Mouse (Mus musculus): ENCODE measurements around the gene Nipa2. TPM values are rescaled to one million over a fixed set of nuclear protein-coding genes. Genes with fewer than 3 reads are reported as not detected.

Gene Nipa2
- polyA plus RNA-seq, 1 experiment from 2014 or later = 41.1 TPM

GRCm38 (mm10) chr7:55984754-55985153, 22.5 kb upstream of the Nipa2 start:
- Histone ChIP-seq H3K27ac (ENCODE audit: low read depth, low read length) (no peak overlapping the region), H3K27me3 (ENCODE audit: control insufficient read depth, insufficient read depth, low read length) (no peaks in the 10 kb centered on the region), H3K4me1 (ENCODE audit: control insufficient read depth, insufficient read depth, low read length) (no peaks in the 10 kb centered on the region), H3K36me3 (ENCODE audit: control insufficient read depth, insufficient read depth, low read length) (no peaks in the 10 kb centered on the region), H3K9ac (ENCODE audit: low read depth, low read length) (no peak overlapping the region), H3K4me3 (ENCODE audit: low read depth, low read length) (no peak overlapping the region), H3K9me3 (replicated peaks; ENCODE audit: control insufficient read depth, low read length) (no peaks in the 10 kb centered on the region), H3K4me2 (no peak overlapping the region)
- ATAC-seq (replicated peaks; ENCODE audit: insufficient number of reproducible peaks, low FRiP score, low TSS enrichment) = no peak
- WGBS (ENCODE audit: insufficient replicate concordance) = 77% methylated on average over 4 of the region's 4 CpGs

- ATAC-seq (replicated peaks; ENCODE audit: insufficient number of reproducible peaks, low FRiP score, low TSS enrichment) = no peak
- no peak overlapping the region for H3K4me3 ChIP-seq (ENCODE audit: low read depth, low read length)
- H3K36me3 ChIP-seq (ENCODE audit: control insufficient read depth, insufficient read depth, low read length) = no peaks in the 10 kb centered on the region
- H3K27me3 ChIP-seq (ENCODE audit: control insufficient read depth, insufficient read depth, low read length) = no peaks in the 10 kb centered on the region
- no peak overlapping the region for H3K9ac ChIP-seq (ENCODE audit: low read depth, low read length)
- no peak overlapping the region for H3K27ac ChIP-seq (ENCODE audit: low read depth, low read length)
- no peak overlapping the region for H3K4me2 ChIP-seq
- no peaks in the 10 kb centered on the region for H3K4me1 ChIP-seq (ENCODE audit: control insufficient read depth, insufficient read depth, low read length)
- 91% methylated on average over 5 of the region's 5 CpGs for WGBS (ENCODE audit: insufficient replicate concordance)
- no peaks in the 10 kb centered on the region for H3K9me3 ChIP-seq (replicated peaks; ENCODE audit: control insufficient read depth, low read length)
These were observed 20.8 kb upstream of the Nipa2 start for GRCm38 (mm10) chr7:55983107-55983506.

- H3K4me3 ChIP-seq (ENCODE audit: low read depth, low read length) = no peak overlapping the region
These were observed 19.9 kb upstream of the Nipa2 start for GRCm38 (mm10) chr7:55982010-55982700.

GRCm38 (mm10) chr7:55981511-55981910, 19.2 kb upstream of the Nipa2 start:
- WGBS (ENCODE audit: insufficient replicate concordance) = 87% methylated on average over 2 of the region's 2 CpGs
- ATAC-seq (replicated peaks; ENCODE audit: insufficient number of reproducible peaks, low FRiP score, low TSS enrichment) = no peak

More at GRCm38 (mm10) chr7:55982010-55982700, 19.9 kb upstream of the Nipa2 start:
- no peak overlapping the region for H3K9ac ChIP-seq (ENCODE audit: low read depth, low read length)
- ATAC-seq (replicated peaks; ENCODE audit: insufficient number of reproducible peaks, low FRiP score, low TSS enrichment) = no peak
- H3K27me3 ChIP-seq (ENCODE audit: control insufficient read depth, insufficient read depth, low read length) = no peaks in the 10 kb centered on the region
- H3K27ac ChIP-seq (ENCODE audit: low read depth, low read length) = no peak overlapping the region
- H3K9me3 ChIP-seq (replicated peaks; ENCODE audit: control insufficient read depth, low read length) = no peaks in the 10 kb centered on the region
- H3K36me3 ChIP-seq (ENCODE audit: control insufficient read depth, insufficient read depth, low read length) = no peaks in the 10 kb centered on the region
- H3K4me2 ChIP-seq = no peak overlapping the region
- no peaks in the 10 kb centered on the region for H3K4me1 ChIP-seq (ENCODE audit: control insufficient read depth, insufficient read depth, low read length)
- WGBS (ENCODE audit: insufficient replicate concordance) = 78% methylated on average over 10 of the region's 10 CpGs

GRCm38 (mm10) chr7:55974429-55974828, 12.2 kb upstream of the Nipa2 start:
- H3K4me2 ChIP-seq = no peak overlapping the region
- ATAC-seq (replicated peaks; ENCODE audit: insufficient number of reproducible peaks, low FRiP score, low TSS enrichment) = no peak
- 87% methylated on average over 2 of the region's 2 CpGs for WGBS (ENCODE audit: insufficient replicate concordance)

More at GRCm38 (mm10) chr7:55981511-55981910, 19.2 kb upstream of the Nipa2 start:
- H3K9ac ChIP-seq (ENCODE audit: low read depth, low read length) = no peak overlapping the region
- H3K9me3 ChIP-seq (replicated peaks; ENCODE audit: control insufficient read depth, low read length) = no peaks in the 10 kb centered on the region
- H3K27me3 ChIP-seq (ENCODE audit: control insufficient read depth, insufficient read depth, low read length) = no peaks in the 10 kb centered on the region
- no peak overlapping the region for H3K4me2 ChIP-seq
- no peak overlapping the region for H3K4me3 ChIP-seq (ENCODE audit: low read depth, low read length)
- no peak overlapping the region for H3K27ac ChIP-seq (ENCODE audit: low read depth, low read length)
- H3K4me1 ChIP-seq (ENCODE audit: control insufficient read depth, insufficient read depth, low read length) = no peaks in the 10 kb centered on the region
- H3K36me3 ChIP-seq (ENCODE audit: control insufficient read depth, insufficient read depth, low read length) = no peaks in the 10 kb centered on the region

GRCm38 (mm10) chr7:55969415-55969814, 7.1 kb upstream of the Nipa2 start:
- no peak for ATAC-seq (replicated peaks; ENCODE audit: insufficient number of reproducible peaks, low FRiP score, low TSS enrichment)

More at GRCm38 (mm10) chr7:55974429-55974828, 12.2 kb upstream of the Nipa2 start:
- Histone ChIP-seq H3K9ac (ENCODE audit: low read depth, low read length) (no peak overlapping the region), H3K4me1 (ENCODE audit: control insufficient read depth, insufficient read depth, low read length) (no peaks in the 10 kb centered on the region), H3K27ac (ENCODE audit: low read depth, low read length) (no peak overlapping the region), H3K4me3 (ENCODE audit: low read depth, low read length) (no peak overlapping the region), H3K36me3 (ENCODE audit: control insufficient read depth, insufficient read depth, low read length) (no peaks in the 10 kb centered on the region), H3K9me3 (replicated peaks; ENCODE audit: control insufficient read depth, low read length) (no peaks in the 10 kb centered on the region), H3K27me3 (ENCODE audit: control insufficient read depth, insufficient read depth, low read length) (no peaks in the 10 kb centered on the region)

GRCm38 (mm10) chr7:55968258-55968901, 6.1 kb upstream of the Nipa2 start:
- no peak for ATAC-seq (replicated peaks; ENCODE audit: insufficient number of reproducible peaks, low FRiP score, low TSS enrichment)
- Histone ChIP-seq H3K4me3 (ENCODE audit: low read depth, low read length) (peak overlapping the region; percentile 1), H3K9ac (ENCODE audit: low read depth, low read length) (no peak overlapping the region), H3K9me3 (replicated peaks; ENCODE audit: control insufficient read depth, low read length) (no peaks in the 10 kb centered on the region), H3K36me3 (ENCODE audit: control insufficient read depth, insufficient read depth, low read length) (no peaks in the 10 kb centered on the region), H3K4me1 (ENCODE audit: control insufficient read depth, insufficient read depth, low read length) (no peaks in the 10 kb centered on the region), H3K27ac (ENCODE audit: low read depth, low read length) (no peak overlapping the region), H3K27me3 (ENCODE audit: control insufficient read depth, insufficient read depth, low read length) (no peaks in the 10 kb centered on the region), H3K4me2 (peak overlapping the region; percentile 47)
- WGBS (ENCODE audit: insufficient replicate concordance) = 34% methylated on average over 16 of the region's 16 CpGs

More at GRCm38 (mm10) chr7:55969415-55969814, 7.1 kb upstream of the Nipa2 start:
- Histone ChIP-seq H3K36me3 (ENCODE audit: control insufficient read depth, insufficient read depth, low read length) (no peaks in the 10 kb centered on the region), H3K9ac (ENCODE audit: low read depth, low read length) (no peak overlapping the region), H3K4me1 (ENCODE audit: control insufficient read depth, insufficient read depth, low read length) (no peaks in the 10 kb centered on the region), H3K4me3 (ENCODE audit: low read depth, low read length) (no peak overlapping the region), H3K4me2 (no peak overlapping the region), H3K27me3 (ENCODE audit: control insufficient read depth, insufficient read depth, low read length) (no peaks in the 10 kb centered on the region), H3K9me3 (replicated peaks; ENCODE audit: control insufficient read depth, low read length) (no peaks in the 10 kb centered on the region), H3K27ac (ENCODE audit: low read depth, low read length) (no peak overlapping the region)
- 76% methylated on average over 1 of the region's 1 CpGs for WGBS (ENCODE audit: insufficient replicate concordance)

- H3K9ac ChIP-seq (ENCODE audit: low read depth, low read length) = no peak overlapping the region
- H3K36me3 ChIP-seq (ENCODE audit: control insufficient read depth, insufficient read depth, low read length) = no peaks in the 10 kb centered on the region
- no peaks in the 10 kb centered on the region for H3K4me1 ChIP-seq (ENCODE audit: control insufficient read depth, insufficient read depth, low read length)
- no peak for ATAC-seq (replicated peaks; ENCODE audit: insufficient number of reproducible peaks, low FRiP score, low TSS enrichment)
- no peaks in the 10 kb centered on the region for H3K9me3 ChIP-seq (replicated peaks; ENCODE audit: control insufficient read depth, low read length)
- H3K27ac ChIP-seq (ENCODE audit: low read depth, low read length) = no peak overlapping the region
- no peak overlapping the region for H3K4me2 ChIP-seq
- no peak overlapping the region for H3K4me3 ChIP-seq (ENCODE audit: low read depth, low read length)
- 41% methylated on average over 3 of the region's 3 CpGs for WGBS (ENCODE audit: insufficient replicate concordance)
- no peaks in the 10 kb centered on the region for H3K27me3 ChIP-seq (ENCODE audit: control insufficient read depth, insufficient read depth, low read length)
These were observed 4.7 kb upstream of the Nipa2 start for GRCm38 (mm10) chr7:55966866-55967460.
